Mouse (Mus musculus) urinary bladder, postnatal 25 days (tissue): ENCODE measurements around the gene Catsper3.

ENCODE experiments used
- DNase-seq: peaks from one replicate; pipeline ENCODE4 v3.0.0; 2022; ENCODE audit warnings: low spot score

Gene Catsper3

DNA sequence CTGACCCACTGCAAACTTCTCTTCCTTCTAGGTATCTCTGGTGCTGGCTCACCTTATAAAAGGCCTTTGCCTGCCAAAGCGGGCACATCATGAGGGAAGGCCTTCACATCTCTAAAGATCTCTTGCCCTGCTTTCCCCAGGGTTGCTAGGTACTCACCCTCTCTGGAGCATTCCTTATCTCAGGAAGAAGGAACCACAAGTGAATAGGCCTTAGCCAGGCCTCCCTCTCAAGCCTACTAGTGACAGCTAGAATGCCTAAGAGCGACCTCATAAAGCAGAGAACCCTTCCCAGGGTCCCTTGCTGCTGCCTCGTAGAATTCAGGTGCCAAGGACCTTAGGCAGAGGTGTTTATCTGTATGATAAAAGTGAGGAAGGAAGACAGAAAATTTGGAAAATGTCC lies at the start of gene Catsper3:
Gene Catsper3, plus strand, starts transcription at position 301 of the 400 bp plus-strand sequence.
- DNase-seq, result no peak

DNA sequence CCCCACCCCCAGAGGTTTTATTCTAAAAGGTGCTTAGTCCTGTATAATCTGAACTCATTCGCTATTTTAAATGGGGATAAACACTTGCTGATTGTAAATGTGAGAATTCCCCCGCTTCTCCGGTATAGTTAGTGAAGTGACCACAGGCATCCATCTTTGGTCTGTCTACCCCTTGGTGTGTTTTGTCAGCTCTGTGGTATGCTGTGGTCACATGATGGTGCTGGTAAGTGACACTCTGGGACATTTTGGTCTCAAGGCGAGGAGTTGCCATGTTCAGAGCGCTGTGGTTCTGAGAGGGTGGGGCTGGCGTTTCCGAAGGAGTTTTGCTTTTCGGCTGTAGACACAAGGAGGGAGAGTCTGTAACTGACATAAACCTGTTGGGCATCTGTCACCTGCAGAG lies 46.5 kb upstream of the Catsper3 start:
- DNase-seq, result no peak

DNA sequence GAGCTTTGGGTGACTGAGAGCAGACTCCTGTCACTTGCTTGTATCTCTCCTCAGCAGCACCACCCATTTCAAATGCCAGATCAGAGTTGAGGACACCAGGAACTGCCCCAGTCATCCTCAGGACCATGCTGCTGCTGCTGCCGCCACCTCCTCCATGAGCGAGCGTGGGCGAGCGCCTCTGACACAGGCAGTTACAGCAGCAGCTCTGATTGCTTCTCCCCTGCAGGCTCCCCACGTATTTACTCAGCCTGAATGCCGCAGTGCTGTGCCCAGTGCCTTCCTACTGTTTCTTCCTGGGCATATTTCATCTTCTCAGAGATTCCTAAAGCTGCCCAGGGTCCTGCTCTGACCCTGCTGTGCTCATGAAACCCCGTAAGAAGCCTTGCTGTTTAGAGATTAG lies 42.1 kb upstream of the Catsper3 start:
- DNase-seq, result no peak

DNA sequence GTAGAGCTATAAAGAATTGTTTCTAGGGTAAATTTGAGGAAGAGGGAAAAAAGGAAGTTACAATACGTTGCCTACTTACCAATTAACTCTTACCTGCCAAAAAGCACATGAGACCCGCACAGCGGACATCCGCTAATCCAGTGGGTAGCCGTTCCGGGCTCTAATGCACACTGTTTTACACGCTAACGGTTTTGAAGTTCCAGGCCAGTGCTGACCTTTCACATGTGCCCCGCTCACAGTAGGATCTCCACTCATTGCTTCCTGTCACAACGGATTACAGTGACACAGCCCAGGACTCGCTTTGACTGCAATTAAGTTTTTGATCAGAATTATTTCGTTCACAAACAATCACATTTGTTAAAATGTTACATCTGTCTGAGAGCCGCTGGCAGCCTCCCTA lies 30.0 kb upstream of the Catsper3 start:
- DNase-seq, result no peak

DNA sequence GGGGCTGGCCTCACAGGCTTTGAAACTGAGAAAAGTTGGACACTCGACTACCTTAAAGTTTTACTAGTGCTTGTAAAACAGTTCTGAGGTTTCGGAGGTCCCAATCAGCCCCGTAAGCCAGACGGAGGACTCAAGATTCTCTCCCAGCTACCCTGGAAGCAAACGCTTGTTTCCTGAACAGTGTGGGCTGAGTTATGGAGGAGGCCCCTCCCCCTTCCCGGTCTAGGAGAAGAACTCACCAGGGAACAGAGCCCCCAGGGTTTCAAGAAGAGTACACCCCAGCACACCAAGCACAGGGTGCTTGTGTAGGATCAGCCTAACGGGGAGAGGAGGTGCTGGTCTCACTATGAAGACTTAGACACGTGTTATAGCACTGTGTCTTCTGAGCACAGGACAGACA lies 27.6 kb upstream of the Catsper3 start:
- no peak for DNase-seq

DNA sequence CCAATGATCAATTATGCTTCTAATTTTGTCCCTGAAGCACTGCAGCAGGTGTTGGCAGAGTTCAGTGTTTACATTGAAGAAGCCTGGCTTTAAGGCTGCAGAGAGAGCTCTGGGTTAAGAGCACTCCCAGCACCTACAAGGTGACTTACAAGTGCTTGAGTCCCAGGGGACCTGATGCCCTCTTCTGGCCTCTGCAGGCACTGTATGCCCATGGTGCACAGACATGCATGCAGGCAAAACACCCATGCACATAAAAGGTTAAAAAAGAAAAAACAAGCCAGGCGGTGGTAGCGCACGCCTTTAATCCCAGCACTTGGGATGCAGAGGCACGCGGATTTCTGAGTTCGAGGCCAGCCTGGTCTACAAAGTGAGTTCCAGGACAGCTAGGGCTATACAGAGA lies 26.7 kb upstream of the Catsper3 start:
- DNase-seq, result no peak

DNA sequence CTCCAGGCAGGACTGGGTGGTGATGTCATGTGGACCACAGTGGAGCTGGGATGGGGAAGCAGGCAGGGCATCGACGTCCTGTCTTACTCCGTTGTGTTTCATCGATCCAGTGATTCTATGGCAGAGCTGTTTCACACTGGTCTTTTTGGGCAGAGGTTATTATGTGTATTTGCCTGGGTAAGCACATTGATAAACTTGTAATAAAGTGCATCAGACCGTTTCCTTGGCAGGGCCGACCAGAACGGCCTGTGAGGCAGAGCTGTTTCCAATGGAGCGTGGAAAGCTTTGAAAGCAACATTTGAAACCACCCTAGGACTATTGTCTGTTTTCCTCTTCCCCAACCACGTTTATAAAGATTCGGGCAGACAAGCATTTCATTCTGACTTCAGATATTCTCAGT lies 23.8 kb upstream of the Catsper3 start:
- DNase-seq, result no peak

DNA sequence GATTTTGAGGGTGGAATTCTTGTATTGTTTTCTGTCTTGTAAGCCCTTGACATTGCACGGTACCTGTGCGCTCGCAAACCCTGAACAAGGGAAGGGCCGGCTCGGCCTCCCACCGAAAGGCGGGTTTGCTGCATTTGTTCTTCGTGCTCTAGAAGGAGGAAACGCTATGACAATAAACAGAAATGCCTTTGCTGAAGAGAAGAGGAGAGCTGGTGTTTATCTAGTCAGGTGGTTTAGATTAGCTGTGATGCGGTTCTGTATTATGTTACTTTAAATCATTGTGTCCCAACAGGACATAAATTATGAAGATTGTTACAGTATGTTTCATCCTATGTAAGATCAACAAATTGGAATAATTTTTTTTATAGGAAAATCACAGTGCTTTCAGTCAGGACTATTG lies 22.9 kb upstream of the Catsper3 start:
- DNase-seq, result no peak

DNA sequence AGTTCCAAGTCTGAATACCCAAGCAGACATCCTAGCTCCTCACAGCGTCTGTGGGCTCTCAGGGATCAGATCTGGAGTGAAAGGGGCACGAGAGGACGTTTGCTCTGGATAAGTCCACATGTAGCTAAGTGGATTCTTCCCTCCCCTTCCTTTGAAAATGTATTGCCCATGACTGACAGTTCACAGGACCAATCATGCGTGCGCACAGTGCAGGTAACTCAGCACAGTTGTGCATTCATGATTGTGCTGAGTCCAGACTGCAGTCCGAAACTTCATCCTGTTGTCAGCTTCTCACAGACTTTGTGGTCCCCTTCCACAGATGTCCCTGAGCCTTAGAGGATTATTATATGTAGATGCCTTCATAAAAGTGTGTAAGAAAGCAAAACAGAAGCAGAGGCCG lies 10.0 kb upstream of the Catsper3 start:
- no peak for DNase-seq

DNA sequence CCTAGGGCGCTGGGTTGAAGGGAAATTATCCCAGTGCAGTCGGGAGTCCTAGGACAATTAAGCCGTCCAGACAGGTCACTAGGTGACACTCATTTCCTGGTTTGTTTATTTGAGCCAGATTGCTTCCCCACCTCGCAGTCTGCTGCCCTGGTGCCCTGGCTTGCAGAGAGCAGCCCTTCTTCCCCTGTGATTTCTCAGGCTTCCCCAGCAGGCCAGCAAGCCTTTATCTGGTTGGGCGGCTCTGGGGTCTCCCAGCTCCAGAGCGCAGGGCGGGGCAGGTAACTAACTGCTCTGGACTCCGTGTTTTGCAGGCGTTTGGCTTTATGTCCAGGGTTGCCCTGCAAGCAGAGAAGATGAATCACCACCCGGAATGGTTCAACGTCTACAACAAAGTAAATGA lies 9.3 kb upstream of the Catsper3 start:
- peak; percentile 6 for DNase-seq

DNA sequence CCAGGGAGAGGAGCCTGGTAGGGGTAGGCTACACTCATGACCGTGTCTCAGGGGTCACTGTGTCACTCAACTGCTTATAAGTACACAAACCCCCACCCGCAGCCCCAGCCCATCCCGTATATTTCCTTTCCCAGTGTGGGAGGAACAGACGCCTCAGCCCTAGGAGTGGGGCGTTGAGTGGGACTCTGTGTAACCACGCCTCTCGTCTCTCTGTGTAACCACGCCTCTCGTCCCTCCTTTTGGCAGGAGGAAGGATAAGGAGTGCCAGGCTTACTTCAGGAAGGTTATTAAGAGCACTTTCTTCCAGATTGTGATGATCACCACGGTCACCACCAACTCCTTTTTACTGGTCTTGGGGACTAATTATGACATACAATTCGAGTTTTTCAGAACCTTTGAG lies 1.8 kb downstream of the Catsper3 start:
- DNase-seq, result peak; percentile 10

DNA sequence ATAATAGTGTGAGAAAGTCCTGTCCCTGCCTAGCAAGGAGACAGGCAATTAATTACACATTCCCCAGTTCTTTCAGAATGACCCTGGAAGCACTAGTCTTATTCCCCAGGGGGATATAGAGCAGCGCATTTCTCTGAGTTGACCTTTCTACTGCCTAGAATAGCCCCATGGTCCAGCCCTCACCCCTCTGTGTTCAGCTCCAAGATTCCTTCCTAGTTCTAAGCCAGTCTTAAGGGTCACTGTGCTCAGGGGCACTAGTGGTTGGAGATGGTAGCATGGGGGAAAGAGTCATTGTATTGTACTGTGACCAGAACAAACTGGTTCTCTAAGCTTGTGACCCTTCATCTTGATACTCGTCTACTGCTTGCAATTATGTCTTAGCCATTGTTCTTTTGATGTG lies 16.9 kb downstream of the Catsper3 start:
- no peak for DNase-seq

DNA sequence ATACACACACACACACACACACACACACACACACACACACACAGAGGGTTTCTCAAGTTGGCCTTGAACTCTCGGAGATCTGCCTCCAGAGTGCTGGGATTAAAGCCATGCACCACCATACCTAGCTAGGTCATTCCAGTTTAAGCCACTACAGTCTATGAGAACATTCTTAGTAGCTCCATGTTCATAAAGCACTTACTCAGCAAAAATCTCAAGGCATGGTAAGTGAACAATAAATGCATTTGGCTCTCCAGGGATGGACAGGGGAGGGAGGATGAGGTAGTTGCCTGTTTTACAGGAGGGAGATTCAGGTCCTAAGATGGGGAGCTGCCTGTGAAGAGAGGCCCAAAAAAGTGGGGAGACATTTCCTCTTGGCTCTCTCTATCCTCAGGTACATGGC lies 19.6 kb downstream of the Catsper3 start:
- DNase-seq, result no peak

DNA sequence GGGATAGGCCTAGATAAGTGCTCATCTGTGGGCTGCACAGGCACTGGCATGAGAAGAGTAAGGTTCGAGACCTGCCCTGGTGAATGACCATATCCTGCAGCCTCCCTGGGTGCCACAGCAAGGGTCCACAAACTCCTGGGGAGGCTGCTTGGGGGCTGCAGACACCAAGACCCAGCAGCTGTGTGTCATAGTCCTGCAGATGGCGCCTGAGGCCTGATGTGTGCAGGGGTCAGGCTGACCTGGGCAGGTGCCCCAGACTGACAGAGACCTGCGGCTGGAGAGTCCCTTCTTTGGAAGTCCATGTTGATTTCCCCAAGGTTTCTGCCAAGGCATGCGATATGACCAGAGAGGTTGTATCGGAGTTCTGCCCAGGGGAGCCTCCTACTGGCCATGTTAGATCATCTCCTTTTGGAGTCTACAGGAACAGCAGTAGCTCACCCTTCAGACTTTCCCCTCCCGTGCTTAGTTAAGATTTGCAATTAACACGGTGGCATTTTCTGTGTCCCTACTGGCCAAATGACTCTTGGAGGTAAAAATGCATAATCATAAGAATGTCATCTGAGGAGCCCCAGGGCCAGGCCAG lies 24.8 kb downstream of the Catsper3 start:
- no peak for DNase-seq

DNA sequence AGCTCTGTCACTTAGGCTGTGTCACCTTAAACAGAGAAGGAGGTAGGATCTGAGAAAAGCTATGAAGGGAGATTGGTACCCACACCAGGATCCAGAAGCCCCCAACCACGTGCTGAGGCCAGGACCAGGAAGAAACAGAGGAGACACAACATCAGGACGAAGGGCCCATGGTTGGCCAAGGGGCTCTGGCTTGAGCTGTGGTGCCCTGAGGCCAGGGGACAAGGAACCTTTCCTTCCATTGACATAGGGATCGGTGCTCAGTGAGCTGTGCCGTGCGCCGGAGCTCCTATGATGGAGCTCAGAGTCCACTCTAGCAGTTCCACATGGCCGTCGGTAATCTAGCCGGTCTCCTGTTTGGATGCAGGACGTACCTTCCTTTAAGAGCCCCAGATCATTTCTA lies 25.3 kb downstream of the Catsper3 start:
- DNase-seq, result no peak

DNA sequence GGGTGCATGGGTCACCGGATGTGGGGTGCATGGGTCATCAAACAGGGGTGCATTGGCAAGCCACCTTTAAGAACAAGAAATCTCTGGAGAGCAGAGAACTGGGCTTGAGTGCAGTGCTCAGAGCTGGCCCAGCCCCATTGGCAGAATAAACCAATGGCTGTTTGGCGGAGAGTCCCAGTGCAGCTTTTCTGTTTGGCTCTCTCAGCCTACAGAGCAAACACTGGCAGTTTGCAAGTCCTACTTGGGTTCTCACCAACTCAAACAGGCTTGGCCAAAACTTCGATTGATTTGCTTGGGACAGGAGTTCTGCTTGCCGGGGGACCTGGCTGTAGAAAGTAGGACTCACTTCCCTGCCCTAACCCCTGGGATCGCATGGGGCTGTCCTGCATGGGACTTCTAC lies 26.6 kb downstream of the Catsper3 start:
- DNase-seq, result no peak

DNA sequence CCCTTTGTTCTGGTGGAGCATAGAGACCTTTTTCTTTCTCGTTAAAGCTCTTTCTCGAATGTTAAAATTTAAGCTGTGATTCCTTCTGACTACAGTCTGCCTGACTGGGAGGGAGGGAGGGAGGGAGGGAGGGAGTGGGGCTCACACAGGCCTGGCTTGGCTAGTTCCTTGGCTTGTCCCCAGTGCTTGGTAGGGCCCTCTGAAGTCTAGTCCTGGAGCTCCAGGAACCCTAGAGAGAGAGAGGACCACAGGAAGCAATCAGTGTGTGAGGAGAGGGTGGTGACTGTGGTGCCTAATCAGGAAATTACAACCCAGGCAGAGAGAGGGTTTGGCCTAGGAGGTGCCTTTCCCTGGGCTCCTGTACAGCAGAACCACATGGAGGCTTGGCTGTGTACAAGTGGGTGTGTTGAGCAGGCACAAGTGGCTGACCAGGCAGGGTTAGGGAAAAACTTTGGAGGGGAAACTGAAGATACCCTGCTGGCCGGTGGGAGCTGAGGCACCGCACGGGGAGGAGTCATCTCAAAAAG lies 29.2 kb downstream of the Catsper3 start:
- no peak for DNase-seq

DNA sequence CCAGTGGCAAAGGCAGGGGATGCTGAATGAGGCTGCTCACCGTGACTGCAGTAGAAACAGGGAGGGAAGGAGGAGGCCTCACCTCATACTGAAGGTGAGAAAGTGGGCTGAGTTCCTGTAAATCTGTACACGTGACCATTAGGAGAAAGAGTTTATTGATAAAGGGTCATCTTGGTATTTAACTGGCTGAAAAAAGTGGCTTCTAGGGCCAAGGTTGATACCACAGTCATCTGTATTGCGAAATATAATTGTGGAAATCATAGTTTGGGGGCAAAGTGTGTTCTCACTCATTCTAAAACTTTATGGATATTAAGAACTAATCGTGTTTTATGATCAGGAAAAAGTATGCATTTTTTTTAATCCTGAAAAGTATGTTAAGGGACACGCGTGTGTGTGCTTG lies 30.5 kb downstream of the Catsper3 start:
- no peak for DNase-seq

DNA sequence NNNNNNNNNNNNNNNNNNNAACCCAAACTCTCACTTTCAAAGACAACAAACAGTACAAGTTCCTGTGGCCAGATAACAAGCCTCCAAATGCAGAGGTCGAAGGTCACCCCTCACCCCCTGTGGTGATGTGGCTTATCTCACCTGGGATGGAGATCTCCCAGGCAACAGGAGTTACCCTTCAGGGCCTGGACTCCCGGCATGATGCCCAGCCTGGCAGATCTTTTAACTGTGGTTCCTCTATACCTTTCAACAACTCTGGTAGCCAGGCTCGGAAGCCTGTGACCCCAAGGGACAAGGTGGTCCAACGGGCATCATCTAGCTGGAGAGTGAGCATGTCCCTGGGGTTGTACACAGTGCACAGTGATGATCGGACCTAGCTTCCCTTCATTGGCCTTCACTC lies 38.1 kb downstream of the Catsper3 start:
- no peak for DNase-seq

DNA sequence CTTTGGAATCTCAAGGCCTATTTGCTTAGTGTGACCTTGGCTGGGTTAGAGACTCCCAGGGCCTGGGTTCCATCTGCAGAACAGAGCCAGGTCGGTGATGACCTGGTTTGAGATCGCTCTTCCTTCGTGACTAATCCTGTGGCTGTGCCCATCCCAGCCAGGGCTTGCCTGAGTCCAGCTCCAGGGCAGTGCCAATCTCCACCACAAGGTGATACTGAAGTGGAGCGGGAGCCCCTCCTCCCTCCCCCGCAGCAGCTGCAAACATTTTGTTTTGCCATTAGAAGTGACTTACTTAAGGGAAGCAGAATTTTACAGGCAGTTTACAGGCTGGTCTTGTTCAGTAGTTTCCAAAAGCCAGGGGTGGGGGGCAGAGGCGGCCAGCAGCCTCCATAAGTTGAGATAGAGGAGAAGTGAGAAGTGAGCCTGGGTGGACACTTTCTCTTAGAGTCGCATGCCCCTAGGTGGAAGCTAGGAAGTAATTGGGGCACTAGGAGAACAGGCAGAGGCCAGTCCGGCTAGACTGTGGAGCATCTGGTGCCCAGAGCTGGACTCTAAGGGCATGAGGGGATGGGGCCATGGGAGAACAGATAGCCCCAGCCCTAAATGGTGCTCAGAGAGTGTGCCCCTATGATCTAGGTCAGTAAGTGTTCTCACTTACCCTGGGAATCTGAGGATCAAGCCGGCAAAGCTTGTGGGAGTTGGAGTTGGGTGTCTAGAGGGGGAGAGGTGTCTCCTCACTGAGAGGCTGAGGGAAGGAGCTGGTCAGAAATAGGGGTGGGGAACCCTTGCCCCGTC lies 40.0 kb downstream of the Catsper3 start:
- peak; percentile 24 for DNase-seq

DNA sequence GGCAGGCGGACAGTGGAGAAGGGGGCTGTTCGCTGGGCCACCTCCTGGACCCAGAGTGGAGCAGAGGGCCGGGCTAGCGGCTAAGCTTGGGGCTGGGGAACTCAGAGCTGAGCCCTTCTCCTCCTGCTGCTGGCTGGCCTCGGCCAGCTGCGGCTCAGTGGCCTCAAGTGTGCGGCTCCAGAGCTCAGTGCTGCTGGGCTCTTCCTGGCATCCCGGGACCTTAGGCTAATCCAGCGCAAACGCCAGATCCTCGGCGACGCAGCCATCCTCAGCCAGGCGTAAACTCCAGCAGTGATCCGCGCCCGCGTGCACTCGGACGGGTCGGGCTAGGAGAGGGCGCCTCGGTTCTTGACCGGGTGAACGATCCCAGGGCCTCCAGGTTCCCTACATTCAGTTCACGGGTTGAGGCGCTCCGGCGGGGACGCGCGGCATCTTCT lies 40.9 kb downstream of the Catsper3 start:
- DNase-seq, result peak; percentile 26

DNA sequence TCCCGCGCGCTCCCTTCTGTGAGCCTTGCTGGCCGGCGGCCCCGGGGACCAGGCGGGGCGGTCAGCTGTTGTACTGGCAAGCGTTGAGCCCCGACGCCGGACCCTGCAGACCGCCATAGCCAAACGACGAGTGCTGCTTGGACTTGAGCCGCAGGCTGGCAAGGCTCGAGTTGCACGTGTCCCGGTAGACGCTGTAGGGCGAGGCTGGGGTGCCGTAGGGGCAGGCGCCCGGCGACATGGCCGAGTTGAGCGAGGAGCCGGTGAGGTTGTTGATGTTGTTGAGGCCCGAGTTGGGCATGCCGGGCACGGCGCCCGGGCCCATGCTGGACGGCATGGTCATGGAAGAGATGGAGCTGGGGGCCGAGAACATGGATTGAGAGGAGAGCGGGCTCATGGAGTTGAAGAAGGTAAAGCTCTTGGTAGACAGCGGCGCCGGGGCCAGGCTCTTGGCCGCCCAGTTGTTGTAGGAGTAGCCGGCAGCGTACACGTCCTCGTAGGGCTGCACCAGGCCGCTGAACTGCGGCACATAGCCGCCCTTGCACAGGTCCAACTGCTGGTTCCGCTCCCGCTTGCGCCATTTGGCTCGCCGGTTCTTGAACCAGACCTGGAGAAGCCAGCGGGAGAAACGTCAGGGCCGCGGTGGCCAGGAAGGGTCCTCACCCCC lies 41.8 kb downstream of the Catsper3 start:
- DNase-seq, result peak; percentile 40
